Mouse (Mus musculus) hindbrain, postnatal 0 days (tissue): Measurements from ENCODE around the gene Polr2e. TPM values are rescaled to one million over a fixed set of nuclear protein-coding genes. Genes with fewer than 3 reads are reported as not detected.
"Not testable (repeated sequence)": the region's sequence is repeated elsewhere in the genome, so short reads cannot be mapped to it uniquely, and the experiment has no call there.

Experiments used
- ATAC-seq: fragments of 200-750 bp; cut with Nextera tagmentation; 2 replicates; pipeline ENCODE4 v1.8.0; 2017; ENCODE audit warnings: mild to moderate bottlenecking, moderate TSS enrichment, moderate library complexity
- DNase-seq: peaks from one replicate; pipeline ENCODE4 v3.0.0-alpha.2; 2015; ENCODE audit warnings: low spot score
- H3K27ac ChIP-seq: fragments of 300-500 bp; sonication (generic); 2 replicates; pipeline ENCODE4 v1.5.1; 2014; ENCODE audit warnings: mild to moderate bottlenecking
- H3K27me3 ChIP-seq: fragments of 300-500 bp; sonication (generic); 2 replicates; pipeline ENCODE4 v1.6.1; 2014; ENCODE audit warnings: low read length, mixed read lengths; ENCODE audit not compliant: insufficient read depth
- H3K36me3 ChIP-seq: fragments of 300-500 bp; sonication (generic); 2 replicates; pipeline ENCODE4 v1.6.1; 2014; ENCODE audit warnings: low read length, mixed read lengths; ENCODE audit not compliant: insufficient read depth
- H3K4me1 ChIP-seq: fragments of 300-500 bp; sonication (generic); 2 replicates; pipeline ENCODE4 v1.6.1; 2014; ENCODE audit warnings: antibody characterized with exemption, low read length, mixed read lengths; ENCODE audit not compliant: insufficient read depth
- H3K4me2 ChIP-seq: fragments of 300-500 bp; sonication (generic); 2 replicates; pipeline ENCODE4 v1.6.1; 2014; ENCODE audit warnings: low read depth, mild to moderate bottlenecking, low read length, moderate library complexity, mixed read lengths
- H3K4me3 ChIP-seq: fragments of 300-500 bp; sonication (generic); 2 replicates; pipeline ENCODE4 v1.5.1; 2014; ENCODE audit warnings: low read length
- H3K9ac ChIP-seq: fragments of 300-500 bp; sonication (generic); replicated peaks from 2 replicates; pipeline ENCODE4 v1.6.1; 2014; ENCODE audit warnings: mild to moderate bottlenecking, low read length, moderate library complexity, mixed read lengths
- H3K9me3 ChIP-seq: fragments of 300-500 bp; sonication (generic); 2 replicates; pipeline ENCODE4 v1.6.1; 2016; ENCODE audit warnings: low read length, mixed read lengths
- CTCF ChIP-seq: IDR thresholded peaks from 2 replicates; pipeline ENCODE4 v1.5.1; 2016; ENCODE audit warnings: antibody characterized with exemption, control low read depth, low read depth
- WGBS: fragments of 180-500 bp; shearing (Covaris S2); extraction: QIAGEN DNeasy Blood & Tissue Kit; methylation state at CpG from one replicate; pipeline ENCODE4 v1.1.7; 2014; 5-methylcytosine and 5-hydroxymethylcytosine counted together
- polyA plus RNA-seq: library from polyadenylated mRNA; unstranded; fragments of >200 nt; fragmentation: Nextera tagmentation; extraction: Ambion mirVana; gene quantifications from 2 replicates; pipeline ENCODE4 v1.2.1, GENCODE M21; 2015
- total RNA-seq: library from RNA; depleted of rRNA; stranded (reverse); fragments of >200 nt; gene quantifications from 2 replicates; pipeline ENCODE4 v1.2.3, GENCODE M21; 2014

The Polr2e gene
- total and polyA plus RNA-seq, 2 experiments from 2014 or later: 100 to 143 TPM

DNA sequence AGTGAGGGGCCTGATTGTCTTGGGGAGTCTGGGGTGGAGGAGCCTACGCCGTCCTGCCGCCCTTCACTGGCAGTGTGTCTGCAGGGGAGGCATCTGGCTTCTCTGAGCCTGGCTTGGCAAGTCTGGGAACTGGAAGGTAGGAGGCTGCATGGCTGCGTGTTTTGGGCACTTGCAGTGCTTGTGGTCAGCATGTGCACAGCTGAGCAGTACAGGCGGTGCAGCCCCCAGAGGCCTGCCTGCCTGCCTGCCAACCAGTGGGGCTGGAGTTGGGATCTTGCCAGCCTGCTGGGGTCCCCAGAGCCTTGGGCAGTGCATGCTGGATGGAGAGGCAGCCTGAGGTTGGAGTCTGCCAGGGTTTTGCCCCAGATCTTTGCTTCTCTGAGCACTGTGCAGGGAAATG, 23.5 kb upstream of the Polr2e start:
- peak; percentile 62 for DNase-seq
- 40% methylated on average over 5 of the region's 5 CpGs for WGBS
- peaks cover 28% of the 10 kb centered on the region; the same call in 1 of the 2 replicates for H3K36me3 ChIP-seq

DNA sequence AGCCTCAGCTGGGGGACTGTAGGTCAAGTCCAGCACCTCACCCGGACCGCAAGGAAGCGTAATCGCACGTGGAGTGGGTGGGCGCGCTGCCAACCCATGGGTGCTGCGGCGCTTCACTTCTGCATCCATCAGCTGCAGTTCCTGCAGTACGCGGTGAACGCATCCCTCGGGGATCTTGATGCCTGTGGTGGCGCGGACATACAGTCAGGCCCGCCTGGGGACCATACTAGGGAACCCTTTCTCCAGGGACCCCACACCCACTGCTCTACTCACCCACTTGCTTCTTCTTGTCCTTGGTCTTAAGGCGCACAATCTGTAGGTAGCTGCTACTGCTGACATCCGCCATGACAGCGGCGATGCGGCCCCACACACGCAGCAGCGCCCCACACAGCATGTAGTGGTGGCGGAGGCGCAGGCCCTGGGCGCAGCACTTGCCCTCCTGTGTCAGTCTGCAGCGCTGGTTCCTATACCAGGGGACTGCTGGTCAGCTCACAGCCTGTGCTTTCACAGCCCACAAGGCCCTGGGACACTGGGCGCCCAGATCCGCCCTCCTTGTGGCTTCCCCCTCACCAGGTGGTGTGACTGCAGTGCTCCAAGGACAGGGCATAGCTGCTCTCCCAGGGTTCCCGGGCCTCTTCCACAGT, 18.2 kb upstream of the Polr2e start:
- no peaks in the 10 kb centered on the region for H3K27me3 ChIP-seq
- no peak overlapping the region for H3K4me2 ChIP-seq
- DNase-seq: no peak
- TF ChIP-seq CTCF: no peak
- H3K27ac ChIP-seq: no peak overlapping the region
- no peak overlapping the region for H3K4me3 ChIP-seq
- H3K4me1 ChIP-seq: peaks cover 8% of the 10 kb centered on the region
- H3K36me3 ChIP-seq: peaks cover 28% of the 10 kb centered on the region
- 81% methylated on average over 30 of the region's 30 CpGs for WGBS
- H3K9me3 ChIP-seq: no peaks in the 10 kb centered on the region
- H3K9ac ChIP-seq: no peak overlapping the region
- no peak for ATAC-seq

More for the DNA sequence above, 23.5 kb upstream of the Polr2e start:
- no peak for TF ChIP-seq CTCF
- Histone ChIP-seq H3K4me2 (no peak overlapping the region), H3K27ac (peak overlapping the region; percentile 23; the same call in 1 of the 2 replicates), H3K4me3 (no peak overlapping the region), H3K9me3 (no peaks in the 10 kb centered on the region), H3K4me1 (no peaks in the 10 kb centered on the region), H3K9ac (no peak overlapping the region), H3K27me3 (no peaks in the 10 kb centered on the region)
- ATAC-seq: peak; percentile 55

- 0 out of 2 replicates have a peak overlapping the region, but pooled peaks have one; percentile 3 for H3K9ac ChIP-seq
- H3K27ac ChIP-seq: no peak overlapping the region
- H3K9me3 ChIP-seq: no peaks in the 10 kb centered on the region
- no peaks in the 10 kb centered on the region for H3K27me3 ChIP-seq
- 92% methylated on average over 27 of the region's 27 CpGs for WGBS
- DNase-seq (no peak), ATAC-seq (no peak)
- H3K36me3 ChIP-seq: peaks cover 26% of the 10 kb centered on the region
- H3K4me3 ChIP-seq: no peak overlapping the region
- H3K4me2 ChIP-seq: no peak overlapping the region
- TF ChIP-seq CTCF: no peak
- peaks cover 8% of the 10 kb centered on the region for H3K4me1 ChIP-seq
Measured at GRCm38 (mm10) chr10:80056976-80057682, 17.5 kb upstream of the Polr2e start.

DNA sequence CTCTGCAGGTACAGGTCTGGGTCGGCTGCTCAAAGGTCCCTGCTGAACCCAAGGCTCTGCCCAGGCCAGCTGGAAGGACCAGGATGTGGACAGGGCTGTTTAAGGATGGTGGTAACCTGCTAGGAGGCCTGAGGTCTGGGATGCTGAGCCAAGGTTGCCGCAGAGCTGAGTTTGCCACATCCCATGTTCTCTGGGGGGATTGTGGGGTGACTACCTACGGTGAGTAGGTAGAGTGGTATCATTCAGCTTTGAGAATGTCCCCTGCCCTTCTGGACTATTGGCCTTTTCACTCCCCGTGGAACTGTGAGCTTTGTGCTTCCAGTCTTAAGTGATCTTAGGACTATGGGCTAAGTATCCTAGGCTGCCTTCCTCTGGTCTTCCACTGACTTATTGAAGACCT, 16.9 kb upstream of the Polr2e start:
- Histone ChIP-seq H3K27ac (no peak overlapping the region), H3K4me2 (no peak overlapping the region), H3K36me3 (peaks cover 23% of the 10 kb centered on the region), H3K27me3 (no peaks in the 10 kb centered on the region), H3K9ac (0 out of 2 replicates have a peak overlapping the region, but pooled peaks have one; percentile 3), H3K4me1 (peaks cover 8% of the 10 kb centered on the region), H3K4me3 (no peak overlapping the region), H3K9me3 (no peaks in the 10 kb centered on the region)
- WGBS: 88% methylated on average over 4 of the region's 4 CpGs
- DNase-seq: no peak
- ATAC-seq: no peak
- TF ChIP-seq CTCF: no peak

- peak overlapping the region; percentile 76; the same call in 1 of the 2 replicates for H3K4me2 ChIP-seq
- ATAC-seq (no peak), DNase-seq (no peak)
- no peak overlapping the region for H3K4me3 ChIP-seq
- no peaks in the 10 kb centered on the region for H3K27me3 ChIP-seq
- peaks cover 20% of the 10 kb centered on the region for H3K36me3 ChIP-seq
- H3K9ac ChIP-seq: no peak overlapping the region
- peaks cover 8% of the 10 kb centered on the region for H3K4me1 ChIP-seq
- H3K9me3 ChIP-seq: no peaks in the 10 kb centered on the region
- H3K27ac ChIP-seq: no peak overlapping the region
- WGBS: 87% methylated on average over 8 of the region's 10 CpGs
- no peak for TF ChIP-seq CTCF
Measured at GRCm38 (mm10) chr10:80055891-80056290, 16.3 kb upstream of the Polr2e start.

DNA sequence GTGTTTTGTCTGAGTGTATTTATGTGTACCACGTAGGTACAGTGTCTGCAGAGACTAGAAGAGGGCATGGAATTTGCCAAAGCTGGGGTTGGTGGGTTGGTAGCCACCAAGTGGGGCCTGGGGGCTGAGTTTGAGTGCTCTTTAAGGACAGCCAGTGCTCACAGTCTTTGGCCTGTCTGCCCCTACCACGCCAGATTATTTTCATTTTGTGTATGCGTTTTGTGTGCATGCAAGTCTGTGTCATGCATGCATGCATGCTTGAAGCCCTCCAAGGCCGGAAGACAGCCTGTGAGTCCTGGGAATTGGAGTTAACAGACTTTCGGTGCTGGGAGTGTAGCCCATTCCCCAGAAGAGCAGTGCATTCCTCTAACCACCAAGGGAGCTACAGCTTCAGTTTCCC, 15.8 kb upstream of the Polr2e start:
- H3K4me3 ChIP-seq: no peak overlapping the region
- no peaks in the 10 kb centered on the region for H3K27me3 ChIP-seq
- ATAC-seq: no peak
- H3K4me2 ChIP-seq: peak overlapping the region; percentile 76
- H3K36me3 ChIP-seq: peaks cover 20% of the 10 kb centered on the region
- no peak overlapping the region for H3K27ac ChIP-seq
- DNase-seq: no peak
- peaks cover 8% of the 10 kb centered on the region for H3K4me1 ChIP-seq
- WGBS: 73% methylated on average over 5 of the region's 5 CpGs
- H3K9me3 ChIP-seq: no peaks in the 10 kb centered on the region
- 0 out of 2 replicates have a peak overlapping the region, but pooled peaks have one; percentile 74 for H3K9ac ChIP-seq
- no peak for TF ChIP-seq CTCF

DNA sequence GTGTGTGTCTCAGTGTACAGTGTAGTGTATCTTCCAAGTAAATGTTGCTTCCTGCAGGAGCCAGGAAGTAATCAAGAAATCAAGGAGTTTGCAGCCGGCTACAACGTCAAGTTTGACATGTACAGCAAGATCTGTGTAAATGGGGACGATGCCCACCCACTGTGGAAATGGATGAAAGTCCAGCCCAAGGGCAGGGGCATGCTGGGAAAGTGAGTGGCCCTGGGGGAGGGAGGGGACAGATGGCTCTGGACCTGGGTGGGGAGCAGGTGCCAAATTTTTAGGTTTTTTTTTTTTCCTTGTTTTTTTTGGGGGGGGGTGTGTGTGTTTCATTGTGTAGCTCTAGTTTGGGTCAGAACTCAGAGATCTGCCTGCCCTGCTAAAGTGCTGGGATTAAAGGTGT, 15.3 kb upstream of the Polr2e start:
- not testable (repeated sequence) for DNase-seq, H3K27me3 ChIP-seq, H3K9me3 ChIP-seq, H3K4me1 ChIP-seq, ATAC-seq
- Histone ChIP-seq H3K4me2 (peak overlapping the region; percentile 76), H3K36me3 (peaks cover 20% of the 10 kb centered on the region), H3K27ac (peak overlapping the region; percentile 96; the same call in 1 of the 2 replicates), H3K9ac (peak overlapping the region; percentile 74), H3K4me3 (peak overlapping the region; percentile 52)
- WGBS: 12% methylated on average over 3 of the region's 3 CpGs
